29 mouse cellular contexts compared by ENCODE assay signal in the genomic region with DNA sequence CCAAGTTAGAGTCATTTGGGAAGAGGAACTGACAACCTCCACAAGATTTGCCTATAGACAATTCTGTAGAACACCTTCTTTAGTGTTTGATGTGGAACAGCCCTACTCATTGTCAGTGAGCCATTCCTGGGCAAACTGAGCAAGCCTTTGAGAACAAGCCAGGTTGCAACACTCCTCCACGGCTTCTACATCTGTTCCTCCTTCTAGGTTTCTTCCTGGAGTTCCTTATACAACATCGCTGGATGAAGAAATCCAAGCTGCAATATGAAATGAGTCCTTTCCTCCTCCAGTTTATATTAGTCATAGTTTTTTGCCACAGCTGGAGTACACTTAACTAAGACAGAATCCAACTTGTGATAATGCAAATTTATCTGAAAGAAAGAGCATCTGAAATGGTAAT.
DNase-seq lines count a peak whose midpoint lies in the region; ATAC-seq and TF ChIP-seq lines count a peak whose summit lies in the region.
"Had no signal": no experiment of that assay in that cellular context is flagged by ENCODE, and none has a peak within 500 bp of the region (broad histone marks: within the 10 kb centered on the region; RNA-seq: fewer than 3 reads in every experiment).

No protein-coding gene starts in this region.

- no peak overlapping the region for H3K4me3 ChIP-seq in layer of hippocampus, adult 2 months
- no peak overlapping the region for H3K4me3 ChIP-seq in forebrain, postnatal 0 days (ENCODE audit: low read depth, low read length)
- H3K4me3 ChIP-seq: embryonic facial prominence, embryonic 10.5 days; embryonic facial prominence, embryonic 13.5 days; erythroblast, embryonic 14.5 days; forebrain, embryonic 12.5 days; forebrain, embryonic 15.5 days; gastrocnemius, adult 2 months; heart, embryonic 12.5 days; heart, embryonic 15.5 days; hindbrain, embryonic 10.5 days; hindbrain, embryonic 13.5 days had no signal

- TF ChIP-seq CTCF in layer of hippocampus, adult 2 months (conservative IDR thresholded peaks at IDR 0.05), result no peak
- no peak for TF ChIP-seq CTCF in forebrain, postnatal 0 days (IDR thresholded peaks at IDR 0.05; ENCODE audit: low read depth)

- H3K9me3 ChIP-seq in forebrain, postnatal 0 days (ENCODE audit: low read length), result no peaks in the 10 kb centered on the region
- H3K9me3 ChIP-seq: embryonic facial prominence, embryonic 10.5 days; embryonic facial prominence, embryonic 13.5 days; forebrain, embryonic 12.5 days; forebrain, embryonic 15.5 days; heart, embryonic 12.5 days; heart, embryonic 15.5 days; hindbrain, embryonic 10.5 days; hindbrain, embryonic 13.5 days had no signal

- H3K9ac ChIP-seq in forebrain, postnatal 0 days, result no peak overlapping the region
- H3K9ac ChIP-seq: embryonic facial prominence, embryonic 13.5 days; forebrain, embryonic 12.5 days; forebrain, embryonic 15.5 days; heart, embryonic 12.5 days; heart, embryonic 15.5 days; hindbrain, embryonic 13.5 days had no signal

- no peaks in the 10 kb centered on the region for H3K36me3 ChIP-seq in forebrain, postnatal 0 days (ENCODE audit: insufficient read depth)
- H3K36me3 ChIP-seq: embryonic facial prominence, embryonic 10.5 days; embryonic facial prominence, embryonic 13.5 days; forebrain, embryonic 12.5 days; forebrain, embryonic 15.5 days; heart, embryonic 12.5 days; heart, embryonic 15.5 days; hindbrain, embryonic 10.5 days; hindbrain, embryonic 13.5 days had no signal

- WGBS in forebrain, postnatal 0 days, result 92% methylated on average over 2 of the region's 2 CpGs

- no peak overlapping the region for H3K27ac ChIP-seq in layer of hippocampus, adult 2 months
- H3K27ac ChIP-seq in forebrain, postnatal 0 days (ENCODE audit: low read depth, low read length), result no peak overlapping the region
- H3K27ac ChIP-seq: embryonic facial prominence, embryonic 10.5 days; embryonic facial prominence, embryonic 13.5 days; forebrain, embryonic 12.5 days; forebrain, embryonic 15.5 days; gastrocnemius, adult 2 months; heart, embryonic 15.5 days; hindbrain, embryonic 10.5 days; hindbrain, embryonic 13.5 days had no signal

- no peaks in the 10 kb centered on the region for H3K4me1 ChIP-seq in forebrain, postnatal 0 days (ENCODE audit: insufficient read depth)
- H3K4me1 ChIP-seq: embryonic facial prominence, embryonic 10.5 days; embryonic facial prominence, embryonic 13.5 days; forebrain, embryonic 12.5 days; forebrain, embryonic 15.5 days; heart, embryonic 12.5 days; heart, embryonic 15.5 days; hindbrain, embryonic 10.5 days; hindbrain, embryonic 13.5 days had no signal

- peak; percentile 5 for DNase-seq in layer of hippocampus, adult 9-11 months
- no peak for DNase-seq in layer of hippocampus, adult 2 months (ENCODE audit: low spot score in 2 of 2)
- peak; percentile 6 to 7 for DNase-seq in right cerebral cortex, adult 2 months (ENCODE audit: low spot score in 2 of 2)
- DNase-seq in right cerebral cortex, postnatal 10 days (ENCODE audit: low spot score in 2 of 2), result no peak
- peak; percentile 47 for DNase-seq in telencephalon, adult 2 months (ENCODE audit: low read depth, low spot score)
- DNase-seq in forebrain, postnatal 0 days, result no peak
- DNase-seq: adrenal gland, adult 2 months; adrenal gland, postnatal 14 days; cerebellum, adult 11-12 months; cerebellum, adult 8-10 months; cerebellum, postnatal 10 days; cerebellum, postnatal 36 days; embryo, embryonic 11 days; gastrocnemius, adult 2 months; gastrocnemius, postnatal 14 days; heart, adult 18-20 months; heart, postnatal 10 days; heart, postnatal 36 days had no signal

- H3K4me2 ChIP-seq in forebrain, postnatal 0 days (ENCODE audit: low read depth), result no peak overlapping the region
- H3K4me2 ChIP-seq: embryonic facial prominence, embryonic 13.5 days; forebrain, embryonic 12.5 days; forebrain, embryonic 15.5 days; heart, embryonic 12.5 days; heart, embryonic 15.5 days; hindbrain, embryonic 13.5 days had no signal

- no peak for ATAC-seq in forebrain, postnatal 0 days
- ATAC-seq: CD4-positive, CD25-positive, alpha-beta regulatory T cell, adult 4 months; forebrain, embryonic 15.5 days; hindbrain, embryonic 16.5 days had no signal

- H3K27me3 ChIP-seq in forebrain, postnatal 0 days (ENCODE audit: insufficient read depth, low read length), result no peaks in the 10 kb centered on the region
- H3K27me3 ChIP-seq: embryonic facial prominence, embryonic 13.5 days; forebrain, embryonic 12.5 days; forebrain, embryonic 15.5 days; heart, embryonic 12.5 days; heart, embryonic 15.5 days; hindbrain, embryonic 13.5 days had no signal

Comparison
In these comparisons a context has a peak if more than half of its experiments do, and no peak if none do; other contexts are left out.
1. DNase-seq: peak in layer of hippocampus, adult 9-11 months (single experiment), right cerebral cortex, adult 2 months (2 of 2) and telencephalon, adult 2 months (single experiment); none in layer of hippocampus, adult 2 months (0 of 2), right cerebral cortex, postnatal 10 days (0 of 2) and forebrain, postnatal 0 days (single experiment).